Mouse (Mus musculus) MEL (cell line): Measurements from ENCODE around the gene Zcchc9. TPM values are rescaled to one million over a fixed set of nuclear protein-coding genes. Genes with fewer than 3 reads are reported as not detected.

Source experiments
- DNase-seq: peaks from one replicate; pipeline ENCODE4 v3.0.0; 2011; ENCODE audit warnings: low read depth, low spot score
- H3K27ac ChIP-seq: 2 replicates; pipeline ENCODE4 v1.5.1; 2012; ENCODE audit warnings: low read depth, mild to moderate bottlenecking, control low read depth, low read length, moderate library complexity; ENCODE audit not compliant: control insufficient read depth
- H3K27me3 ChIP-seq, 2 experiments: fragments of 150-350 bp in 1 of 2; sonication (generic) in 1 of 2; 2 replicates each; pipeline ENCODE4 v1.6.1; 2012; ENCODE audit warnings: low read length in 2 of 2, mild to moderate bottlenecking in 2 of 2, improper control_type of control experiment in 1 of 2, moderate library complexity in 1 of 2; ENCODE audit not compliant: insufficient read depth in 2 of 2, control insufficient read depth in 1 of 2
- H3K36me3 ChIP-seq, 2 experiments: 2 replicates each; pipeline ENCODE4 v1.6.1; 2012 to 2014; ENCODE audit warnings: low read length in 2 of 2, improper control_type of control experiment in 1 of 2, inconsistent platforms in 1 of 2, mild to moderate bottlenecking in 1 of 2; ENCODE audit not compliant: insufficient read depth in 2 of 2, control insufficient read depth in 1 of 2
- H3K4me1 ChIP-seq, 2 experiments: fragments of 150-350 bp in 1 of 2; sonication (generic) in 1 of 2; 2 replicates each; pipeline ENCODE4 v1.6.1; 2012; ENCODE audit warnings: low read length in 2 of 2, improper control_type of control experiment in 1 of 2, mild to moderate bottlenecking in 1 of 2; ENCODE audit not compliant: insufficient read depth in 2 of 2, control insufficient read depth in 1 of 2
- H3K4me3 ChIP-seq, 2 experiments: fragments of 150-350 bp in 1 of 2; sonication (generic) in 1 of 2; 2 replicates each; pipeline ENCODE4 v1.5.1; 2012; ENCODE audit warnings: low read depth in 2 of 2, low read length in 2 of 2, mild to moderate bottlenecking in 2 of 2, moderate library complexity in 2 of 2, control low read depth in 1 of 2, improper control_type of control experiment in 1 of 2; ENCODE audit not compliant: control insufficient read depth in 1 of 2, insufficient read depth in 1 of 2
- H3K79me2 ChIP-seq: 2 replicates; pipeline ENCODE4 v1.6.1; 2012; ENCODE audit warnings: mild to moderate bottlenecking, low read length, moderate library complexity; ENCODE audit not compliant: control insufficient read depth, poor library complexity, insufficient read depth
- H3K9ac ChIP-seq: 2 replicates; pipeline ENCODE4 v1.6.1; 2012; ENCODE audit warnings: low read depth, mild to moderate bottlenecking, control low read depth, low read length, moderate library complexity; ENCODE audit not compliant: control insufficient read depth, poor library complexity, severe bottlenecking
- H3K9me3 ChIP-seq: fragments of 150-350 bp; sonication (generic); replicated peaks from 2 replicates; pipeline ENCODE4 v1.6.1; 2012; ENCODE audit warnings: mild to moderate bottlenecking, low read length, improper control_type of control experiment, moderate library complexity; ENCODE audit not compliant: insufficient read depth
- BHLHE40 ChIP-seq: IDR thresholded peaks from 2 replicates; pipeline ENCODE4 v1.6.1; 2012; ENCODE audit warnings: low read depth, mild to moderate bottlenecking, inconsistent platforms, low read length, improper control_type of control experiment, borderline replicate concordance
- CHD1 ChIP-seq: IDR thresholded peaks from 2 replicates; pipeline ENCODE4 v1.6.1; 2012; ENCODE audit warnings: low read depth, mild to moderate bottlenecking, inconsistent platforms, low read length, improper control_type of control experiment
- CTCF ChIP-seq, 3 experiments: IDR thresholded peaks in 2 of 3; conservative IDR thresholded peaks in 1 of 3; 2 replicates each; pipeline ENCODE4 v1.5.1; 2011 to 2012; ENCODE audit warnings: low read length in 3 of 3, low read depth in 2 of 3, mild to moderate bottlenecking in 2 of 3, improper control_type of control experiment in 1 of 3, inconsistent platforms in 1 of 3, mixed read lengths in 1 of 3, moderate library complexity in 1 of 3; ENCODE audit not compliant: control insufficient read depth in 1 of 3, insufficient read depth in 1 of 3, poor library complexity in 1 of 3, severe bottlenecking in 1 of 3
- E2F4 ChIP-seq: IDR thresholded peaks from 2 replicates; pipeline ENCODE4 v1.6.1; 2011; ENCODE audit warnings: low read depth, low read length, improper control_type of control experiment, borderline replicate concordance
- ELF1 ChIP-seq: IDR thresholded peaks from 2 replicates; pipeline ENCODE4 v1.6.1; 2014; ENCODE audit warnings: low read depth, mild to moderate bottlenecking, inconsistent platforms, low read length, improper control_type of control experiment, moderate library complexity
- EP300 ChIP-seq, 2 experiments: IDR thresholded peaks; 2 replicates each; pipeline ENCODE4 v1.6.1; 2011; ENCODE audit warnings: improper control_type of control experiment in 2 of 2, low read length in 2 of 2, low read depth in 1 of 2, mild to moderate bottlenecking in 1 of 2
- GABPA ChIP-seq: IDR thresholded peaks from 2 replicates; pipeline ENCODE4 v1.6.1; 2012; ENCODE audit warnings: low read depth, mild to moderate bottlenecking, inconsistent platforms, low read length, improper control_type of control experiment, moderate library complexity
- MAFK ChIP-seq: IDR thresholded peaks from 2 replicates; pipeline ENCODE4 v1.6.1; 2011; ENCODE audit warnings: low read depth, mild to moderate bottlenecking, low read length, improper control_type of control experiment, borderline replicate concordance
- MAX ChIP-seq: IDR thresholded peaks from 2 replicates; pipeline ENCODE4 v1.6.1; 2011; ENCODE audit warnings: low read length, improper control_type of control experiment
- MYB ChIP-seq: IDR thresholded peaks from 2 replicates; pipeline ENCODE4 v1.6.1; 2011; ENCODE audit warnings: mild to moderate bottlenecking, low read depth, low read length, improper control_type of control experiment
- MYC ChIP-seq: IDR thresholded peaks from 2 replicates; pipeline ENCODE4 v1.6.1; 2011; ENCODE audit warnings: low read depth, mild to moderate bottlenecking, low read length, improper control_type of control experiment, moderate library complexity
- NELFE ChIP-seq: IDR thresholded peaks from 2 replicates; pipeline ENCODE4 v1.6.1; 2011; ENCODE audit warnings: low read depth, low read length, improper control_type of control experiment
- POLR2A ChIP-seq, 2 experiments: IDR thresholded peaks; 2 replicates each; pipeline ENCODE4 v1.6.1; 2011 to 2012; ENCODE audit warnings: low read length in 2 of 2, mild to moderate bottlenecking in 2 of 2, control low read depth in 1 of 2, improper control_type of control experiment in 1 of 2, low read depth in 1 of 2, moderate library complexity in 1 of 2; ENCODE audit not compliant: control insufficient read depth in 1 of 2, insufficient read depth in 1 of 2, poor library complexity in 1 of 2
- POLR2AphosphoS2 ChIP-seq: IDR thresholded peaks from 2 replicates; pipeline ENCODE4 v1.6.1; 2011; ENCODE audit warnings: low read length, improper control_type of control experiment
- POLR2AphosphoS5 ChIP-seq: IDR thresholded peaks from 2 replicates; pipeline ENCODE4 v1.6.1; 2012; ENCODE audit warnings: low read depth, borderline replicate concordance, mild to moderate bottlenecking, inconsistent platforms, low read length, moderate library complexity, mixed read lengths
- RAD21 ChIP-seq: IDR thresholded peaks from 2 replicates; pipeline ENCODE4 v1.6.1; 2011; ENCODE audit warnings: mild to moderate bottlenecking, low read depth, low read length, improper control_type of control experiment
- UBTF ChIP-seq: IDR thresholded peaks from 2 replicates; pipeline ENCODE4 v1.6.1; 2012; ENCODE audit warnings: low read depth, mild to moderate bottlenecking, inconsistent platforms, low read length, improper control_type of control experiment, moderate library complexity, borderline replicate concordance; ENCODE audit not compliant: insufficient read depth
- USF2 ChIP-seq, 2 experiments: IDR thresholded peaks; 2 replicates each; pipeline ENCODE4 v1.6.1; 2011 to 2012; ENCODE audit warnings: improper control_type of control experiment in 2 of 2, low read length in 2 of 2, borderline replicate concordance in 1 of 2, inconsistent platforms in 1 of 2, low read depth in 1 of 2, mild to moderate bottlenecking in 1 of 2; ENCODE audit not compliant: insufficient read depth in 1 of 2
- ZC3H11A ChIP-seq: IDR thresholded peaks from 2 replicates; pipeline ENCODE4 v1.6.1; 2012; ENCODE audit warnings: low read depth, mild to moderate bottlenecking, inconsistent platforms, low read length, improper control_type of control experiment
- ZMIZ1 ChIP-seq: IDR thresholded peaks from 2 replicates; pipeline ENCODE4 v1.6.1; 2012; ENCODE audit warnings: low read depth, mild to moderate bottlenecking, inconsistent platforms, low read length, improper control_type of control experiment, moderate library complexity
- polyA plus RNA-seq, 2 experiments: library from polyadenylated mRNA; stranded (reverse) in 1 of 2; unstranded in 1 of 2; fragments of >175 nt in 1 of 2; fragments of >200 nt in 1 of 2; gene quantifications; 2 replicates each; pipeline versions ENCODE4 v1.2.1 to v1.2.4; 2012; ENCODE audit warnings: low replicate concordance in 2 of 2, low read depth in 1 of 2; ENCODE audit not compliant: insufficient read length in 2 of 2, insufficient read depth in 1 of 2, missing spikeins in 1 of 2
- total RNA-seq: library from RNA; depleted of rRNA; stranded (reverse); fragments of 300-350 nt; gene quantifications from 2 replicates; pipeline ENCODE4 v1.2.3, GENCODE M21; 2012

Gene Zcchc9
- total and polyA plus RNA-seq, 3 experiments, result 27.5 to 191 (median 37.3) TPM

DNA sequence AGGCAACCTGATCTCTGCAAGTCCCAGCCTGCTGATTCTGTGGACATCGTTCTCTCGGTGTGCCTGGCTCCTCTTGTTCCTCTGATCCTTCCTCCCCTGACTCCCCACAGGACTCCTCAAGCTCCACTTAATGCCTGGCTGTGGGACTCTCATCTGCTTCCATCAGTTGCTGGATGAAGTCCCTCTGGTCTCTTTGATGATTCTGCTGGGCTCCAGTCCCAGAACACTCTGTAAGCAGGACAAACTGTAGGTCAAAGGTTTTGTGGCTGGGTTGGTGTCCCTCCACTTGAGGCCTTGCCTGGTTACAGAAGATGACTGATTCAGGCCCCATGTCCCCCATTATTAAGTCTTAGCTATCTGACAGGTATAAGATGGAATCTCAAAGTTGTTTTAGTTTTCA is 18.6 kb upstream of the Zcchc9 start:
- no peak overlapping the region for H3K4me3 ChIP-seq
- no peak for DNase-seq
- no peaks in the 10 kb centered on the region for H3K27me3 ChIP-seq
- no peak for TF ChIP-seq POLR2AphosphoS5
- no peak for TF ChIP-seq ELF1
- no peak for TF ChIP-seq MAFK
- TF ChIP-seq NELFE, result no peak
- no peak for TF ChIP-seq ZC3H11A
- TF ChIP-seq CHD1, result no peak
- no peak for TF ChIP-seq GABPA
- no peak for TF ChIP-seq MYC
- no peak for TF ChIP-seq E2F4
- TF ChIP-seq USF2 (IDR thresholded peaks at IDR 0.05; ENCODE audit: borderline replicate concordance in 1 of 2, insufficient read depth in 1 of 2, low read depth in 1 of 2, low read length in 2 of 2), result no peak
- TF ChIP-seq EP300 (IDR thresholded peaks at IDR 0.05; ENCODE audit: low read depth in 1 of 2, low read length in 2 of 2), result no peak
- TF ChIP-seq MYB, result no peak
- no peak for TF ChIP-seq BHLHE40
- no peak for TF ChIP-seq CTCF (IDR thresholded peaks at IDR 0.05 in 2 of 3, conservative IDR thresholded peaks at IDR 0.05 in 1 of 3; ENCODE audit: control insufficient read depth in 1 of 3, insufficient read depth in 1 of 3, low read depth in 2 of 3, low read length in 3 of 3, poor library complexity in 1 of 3, severe bottlenecking in 1 of 3)
- no peak for TF ChIP-seq MAX
- TF ChIP-seq UBTF, result no peak
- no peak for TF ChIP-seq ZMIZ1
- TF ChIP-seq POLR2A (IDR thresholded peaks at IDR 0.05; ENCODE audit: control insufficient read depth in 1 of 2, insufficient read depth in 1 of 2, low read depth in 1 of 2, low read length in 2 of 2, poor library complexity in 1 of 2), result no peak
- no peak for TF ChIP-seq POLR2AphosphoS2
- H3K4me1 ChIP-seq, result no peaks in the 10 kb centered on the region
- no peaks in the 10 kb centered on the region for H3K9me3 ChIP-seq
- no peaks in the 10 kb centered on the region for H3K36me3 ChIP-seq
- no peak overlapping the region for H3K9ac ChIP-seq
- no peaks in the 10 kb centered on the region for H3K79me2 ChIP-seq
- no peak overlapping the region for H3K27ac ChIP-seq

- DNase-seq, result no peak
- H3K9me3 ChIP-seq, result no peaks in the 10 kb centered on the region
- no peaks in the 10 kb centered on the region for H3K79me2 ChIP-seq
- no peak overlapping the region for H3K9ac ChIP-seq
- no peak overlapping the region for H3K4me3 ChIP-seq
- no peaks in the 10 kb centered on the region for H3K4me1 ChIP-seq
- H3K36me3 ChIP-seq, result no peaks in the 10 kb centered on the region
- no peak overlapping the region for H3K27ac ChIP-seq
- no peak for TF ChIP-seq BHLHE40
- TF ChIP-seq RAD21, result no peak
- H3K27me3 ChIP-seq, result no peaks in the 10 kb centered on the region
These were observed 17.5 kb upstream of the Zcchc9 start for GRCm38 (mm10) chr13:91824845-91825550.
